Mouse (Mus musculus): ENCODE measurements at regions not wholly inside any gene's neighbourhood (a gene's known extent, or its start where the extent isn't known, plus 50 kb on each side); places are given as distances from the start of the nearest gene placed in this dataset.

- no peak for DNase-seq (ENCODE audit: low spot score in 2 of 2)
Measured at GRCm38 (mm10) chr14:105779760-105780159, 116.9 kb downstream of the Spry2 start.

- peak in 1 of 2 experiments; percentile 29 for DNase-seq (ENCODE audit: low spot score in 2 of 2)
Measured at GRCm38 (mm10) chr14:105779349-105779748, 117.3 kb downstream of the Spry2 start.

- DNase-seq (ENCODE audit: low spot score in 2 of 2), result no peak
Measured at GRCm38 (mm10) chr14:105773674-105774073, 122.9 kb downstream of the Spry2 start.

GRCm38 (mm10) chr14:105767100-105767499 lies 129.5 kb downstream of the Spry2 start:
- no peak for DNase-seq (ENCODE audit: low spot score in 2 of 2)

- DNase-seq (ENCODE audit: low spot score in 2 of 2), result no peak
Measured at GRCm38 (mm10) chr14:105752509-105753375, 143.9 kb downstream of the Spry2 start.

GRCm38 (mm10) chr14:105751762-105752161 lies 144.9 kb downstream of the Spry2 start:
- DNase-seq (ENCODE audit: low spot score in 2 of 2), result no peak

GRCm38 (mm10) chr14:105744578-105744977 lies 152.0 kb downstream of the Spry2 start:
- DNase-seq (ENCODE audit: low spot score in 2 of 2), result no peak

GRCm38 (mm10) chr14:105744125-105744524 lies 152.5 kb downstream of the Spry2 start:
- DNase-seq (ENCODE audit: low spot score in 2 of 2), result no peak

- DNase-seq (ENCODE audit: low spot score in 2 of 2), result no peak
Measured at GRCm38 (mm10) chr14:105740889-105741288, 155.7 kb downstream of the Spry2 start.

GRCm38 (mm10) chr14:105738568-105738967 lies 158.1 kb downstream of the Spry2 start:
- DNase-seq (ENCODE audit: low spot score in 2 of 2), result no peak

GRCm38 (mm10) chr14:105736352-105736751 lies 160.3 kb downstream of the Spry2 start:
- DNase-seq (ENCODE audit: low spot score in 2 of 2), result no peak

GRCm38 (mm10) chr14:105734291-105734690 lies 162.3 kb downstream of the Spry2 start:
- DNase-seq (ENCODE audit: low spot score in 2 of 2), result no peak

GRCm38 (mm10) chr14:105733013-105733728 lies 163.4 kb downstream of the Spry2 start:
- no peak for DNase-seq (ENCODE audit: low spot score in 2 of 2)

- peak; percentile 48 to 70 for DNase-seq (ENCODE audit: low spot score in 2 of 2)
Measured at GRCm38 (mm10) chr14:105732221-105733012, 164.2 kb downstream of the Spry2 start.

- no peak for DNase-seq (ENCODE audit: low spot score in 2 of 2)
Measured at GRCm38 (mm10) chr14:105730786-105731185, 165.8 kb downstream of the Spry2 start.

GRCm38 (mm10) chr14:105728841-105729240 lies 167.8 kb downstream of the Spry2 start:
- no peak for DNase-seq (ENCODE audit: low spot score in 2 of 2)

GRCm38 (mm10) chr14:105725741-105726140 lies 170.9 kb downstream of the Spry2 start:
- no peak for DNase-seq (ENCODE audit: low spot score in 2 of 2)

- DNase-seq (ENCODE audit: low spot score in 2 of 2), result no peak
Measured at GRCm38 (mm10) chr14:105722923-105723322, 173.7 kb downstream of the Spry2 start.

GRCm38 (mm10) chr14:105721576-105721975 lies 175.0 kb downstream of the Spry2 start:
- no peak for DNase-seq (ENCODE audit: low spot score in 2 of 2)

GRCm38 (mm10) chr14:105720816-105721510 lies 175.7 kb downstream of the Spry2 start:
- no peak for DNase-seq (ENCODE audit: low spot score in 2 of 2)

GRCm38 (mm10) chr14:105718676-105719441 lies 177.8 kb downstream of the Spry2 start:
- DNase-seq (ENCODE audit: low spot score in 2 of 2), result no peak
